Mouse (Mus musculus): ENCODE results near the gene B3gnt8.
"Not testable (repeated sequence)": the region's sequence is repeated elsewhere in the genome, so short reads cannot be mapped to it uniquely, and the experiment has no call there.

B3gnt8 gene

GRCm38 (mm10) chr7:25626509-25627430 lies at the start of gene B3gnt8:
Gene B3gnt8, plus strand, starts transcription at chr7:25626654.
- no peak for DNase-seq (ENCODE audit: low read depth, low spot score)

GRCm38 (mm10) chr7:25576793-25577437 lies 49.5 kb upstream of the B3gnt8 start:
- DNase-seq (ENCODE audit: low read depth, low spot score) = not testable (repeated sequence)

- no peak for DNase-seq (ENCODE audit: low read depth, low spot score)
Measured at GRCm38 (mm10) chr7:25579441-25579840, 47.0 kb upstream of the B3gnt8 start.

GRCm38 (mm10) chr7:25582301-25582810 lies 44.1 kb upstream of the B3gnt8 start:
- no peak for DNase-seq (ENCODE audit: low read depth, low spot score)

GRCm38 (mm10) chr7:25584651-25585050 lies 41.8 kb upstream of the B3gnt8 start:
- no peak for DNase-seq (ENCODE audit: low read depth, low spot score)

GRCm38 (mm10) chr7:25585351-25586204 lies 40.9 kb upstream of the B3gnt8 start:
- no peak for DNase-seq (ENCODE audit: low read depth, low spot score)

- no peak for DNase-seq (ENCODE audit: low read depth, low spot score)
Measured at GRCm38 (mm10) chr7:25591226-25591625, 35.2 kb upstream of the B3gnt8 start.

- DNase-seq (ENCODE audit: low read depth, low spot score) = no peak
Measured at GRCm38 (mm10) chr7:25593859-25594258, 32.6 kb upstream of the B3gnt8 start.

- DNase-seq (ENCODE audit: low read depth, low spot score) = peak; percentile 62
Measured at GRCm38 (mm10) chr7:25599663-25600062, 26.8 kb upstream of the B3gnt8 start.

- DNase-seq (ENCODE audit: low read depth, low spot score) = no peak
Measured at GRCm38 (mm10) chr7:25600666-25601065, 25.8 kb upstream of the B3gnt8 start.

GRCm38 (mm10) chr7:25601346-25601745 lies 25.1 kb upstream of the B3gnt8 start:
- no peak for DNase-seq (ENCODE audit: low read depth, low spot score)

GRCm38 (mm10) chr7:25606625-25607063 lies 19.8 kb upstream of the B3gnt8 start:
- DNase-seq (ENCODE audit: low read depth, low spot score) = no peak

GRCm38 (mm10) chr7:25607196-25607595 lies 19.3 kb upstream of the B3gnt8 start:
- DNase-seq (ENCODE audit: low read depth, low spot score) = no peak

GRCm38 (mm10) chr7:25610056-25610455 lies 16.4 kb upstream of the B3gnt8 start:
- no peak for DNase-seq (ENCODE audit: low read depth, low spot score)

GRCm38 (mm10) chr7:25611501-25611900 lies 15.0 kb upstream of the B3gnt8 start:
- DNase-seq (ENCODE audit: low read depth, low spot score) = no peak

GRCm38 (mm10) chr7:25614086-25614485 lies 12.4 kb upstream of the B3gnt8 start:
- DNase-seq (ENCODE audit: low read depth, low spot score) = no peak

GRCm38 (mm10) chr7:25614831-25615705 lies 11.4 kb upstream of the B3gnt8 start:
- DNase-seq (ENCODE audit: low read depth, low spot score) = no peak

GRCm38 (mm10) chr7:25615706-25616011 lies 10.8 kb upstream of the B3gnt8 start, which contains the start of gene Erich4:
Gene Erich4, minus strand, starts transcription at chr7:25615892.
- no peak for DNase-seq (ENCODE audit: low read depth, low spot score)

- no peak for DNase-seq (ENCODE audit: low read depth, low spot score)
Measured at GRCm38 (mm10) chr7:25617376-25618160, 8.9 kb upstream of the B3gnt8 start.
